Mouse (Mus musculus) ES-Bruce4 (cell line): Measurements from ENCODE around the gene Rnf141. TPM values are rescaled to one million over a fixed set of nuclear protein-coding genes. Genes with fewer than 3 reads are reported as not detected.
A peak's percentile ranks its signal among the peaks of the same experiment; 100 is the strongest.

Experiments
- H3K27ac ChIP-seq: 2 replicates; pipeline ENCODE4 v1.5.1; 2012; ENCODE audit warnings: low read length, inconsistent platforms; ENCODE audit not compliant: insufficient read depth
- H3K27me3 ChIP-seq: 2 replicates; pipeline ENCODE4 v1.6.1; 2012; ENCODE audit warnings: mild to moderate bottlenecking, low read length, inconsistent platforms; ENCODE audit not compliant: control insufficient read depth, poor library complexity, insufficient read depth, severe bottlenecking
- H3K36me3 ChIP-seq: 2 replicates; pipeline ENCODE4 v1.6.1; 2012; ENCODE audit warnings: inconsistent platforms, mild to moderate bottlenecking, low read length, moderate library complexity; ENCODE audit not compliant: control insufficient read depth, poor library complexity, insufficient read depth, severe bottlenecking
- H3K4me1 ChIP-seq: one replicate; pipeline ENCODE4 v1.8.1; 2011; ENCODE audit warnings: low read length; ENCODE audit not compliant: control insufficient read depth, insufficient read depth
- H3K4me3 ChIP-seq: 2 replicates; pipeline ENCODE4 v1.5.1; 2011; ENCODE audit warnings: low read depth, mild to moderate bottlenecking, low read length
- H3K9ac ChIP-seq: 2 replicates; pipeline ENCODE4 v1.6.1; 2012; ENCODE audit warnings: low read depth, mild to moderate bottlenecking, inconsistent platforms; ENCODE audit not compliant: poor library complexity, severe bottlenecking
- H3K9me3 ChIP-seq: replicated peaks from 2 replicates; pipeline ENCODE4 v1.6.1; 2012; ENCODE audit warnings: mild to moderate bottlenecking, low read length, inconsistent platforms; ENCODE audit not compliant: control insufficient read depth, poor library complexity, insufficient read depth, severe bottlenecking
- CTCF ChIP-seq: IDR thresholded peaks from one replicate; pipeline ENCODE4 v1.8.1; 2011; ENCODE audit warnings: low read depth, low read length
- EP300 ChIP-seq: IDR thresholded peaks from 2 replicates; pipeline ENCODE4 v1.6.1; 2011; ENCODE audit warnings: low read depth, low read length; ENCODE audit not compliant: insufficient read depth
- POLR2A ChIP-seq: IDR thresholded peaks from one replicate; pipeline ENCODE4 v1.8.1; 2011; ENCODE audit warnings: low read length; ENCODE audit not compliant: insufficient read depth
- polyA plus RNA-seq: library from polyadenylated mRNA; stranded (reverse); fragments of >200 nt; gene quantifications from 2 replicates; pipeline ENCODE4 v1.2.4, GENCODE M21; 2011; ENCODE audit warnings: low read depth; ENCODE audit not compliant: missing spikeins, insufficient read depth, insufficient read length

The Rnf141 gene
- polyA plus RNA-seq, 1 experiment: 43.0 TPM

GRCm38 (mm10) chr7:110781231-110781711, 63.0 kb downstream of the Rnf141 start:
- H3K36me3 ChIP-seq: no peaks in the 10 kb centered on the region
- H3K4me1 ChIP-seq: peaks cover 8% of the 10 kb centered on the region
- no peaks in the 10 kb centered on the region for H3K27me3 ChIP-seq
- no peak overlapping the region for H3K27ac ChIP-seq
- no peaks in the 10 kb centered on the region for H3K9me3 ChIP-seq
- no peak overlapping the region for H3K9ac ChIP-seq
- no peak overlapping the region for H3K4me3 ChIP-seq
- TF ChIP-seq EP300 (no peak), POLR2A (no peak), CTCF (no peak)

- H3K4me1 ChIP-seq: peaks cover 8% of the 10 kb centered on the region
- TF ChIP-seq CTCF: no peak
- no peak for TF ChIP-seq POLR2A
- TF ChIP-seq EP300: no peak
Observed at GRCm38 (mm10) chr7:110780520-110780919, 63.7 kb downstream of the Rnf141 start.

GRCm38 (mm10) chr7:110779605-110780111, 64.6 kb downstream of the Rnf141 start:
- Histone ChIP-seq H3K9me3 (no peaks in the 10 kb centered on the region), H3K4me1 (peaks cover 8% of the 10 kb centered on the region), H3K36me3 (no peaks in the 10 kb centered on the region), H3K4me3 (no peak overlapping the region), H3K9ac (no peak overlapping the region), H3K27ac (no peak overlapping the region), H3K27me3 (no peaks in the 10 kb centered on the region)
- no peak for TF ChIP-seq CTCF
- TF ChIP-seq EP300: no peak
- TF ChIP-seq POLR2A: no peak

More at GRCm38 (mm10) chr7:110780520-110780919, 63.7 kb downstream of the Rnf141 start:
- no peaks in the 10 kb centered on the region for H3K27me3 ChIP-seq
- H3K36me3 ChIP-seq: no peaks in the 10 kb centered on the region
- H3K9ac ChIP-seq: no peak overlapping the region
- H3K27ac ChIP-seq: no peak overlapping the region
- no peak overlapping the region for H3K4me3 ChIP-seq
- no peaks in the 10 kb centered on the region for H3K9me3 ChIP-seq

DNA sequence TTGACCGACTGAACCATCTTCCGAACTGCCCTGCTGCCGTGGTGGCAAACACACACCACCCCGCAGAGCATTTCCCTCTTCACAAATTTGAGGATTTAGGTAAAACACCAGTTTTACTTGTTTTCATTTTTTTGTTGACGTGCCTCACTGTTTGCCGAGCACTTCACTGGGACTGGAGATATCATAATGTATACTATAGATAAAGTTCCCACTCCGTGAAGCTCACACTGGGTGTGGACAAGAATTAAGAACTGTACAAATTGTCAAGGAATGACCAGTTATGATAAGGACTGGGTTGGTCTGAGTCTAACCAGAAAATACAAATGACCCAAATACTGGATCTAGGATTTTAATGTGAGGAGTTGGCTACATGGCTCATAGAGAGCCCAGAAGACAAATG, 65.3 kb downstream of the Rnf141 start:
- Histone ChIP-seq H3K9ac (no peak overlapping the region), H3K27me3 (no peaks in the 10 kb centered on the region), H3K4me1 (peaks cover 8% of the 10 kb centered on the region), H3K9me3 (no peaks in the 10 kb centered on the region), H3K4me3 (no peak overlapping the region), H3K27ac (no peak overlapping the region), H3K36me3 (no peaks in the 10 kb centered on the region)
- TF ChIP-seq CTCF (no peak), EP300 (no peak), POLR2A (no peak)

GRCm38 (mm10) chr7:110777146-110778001, 66.9 kb downstream of the Rnf141 start:
- Histone ChIP-seq H3K27me3 (no peaks in the 10 kb centered on the region), H3K9ac (no peak overlapping the region), H3K4me3 (0 out of 2 replicates have a peak overlapping the region, but pooled peaks have one; percentile 6), H3K4me1 (peaks cover 8% of the 10 kb centered on the region), H3K36me3 (no peaks in the 10 kb centered on the region), H3K9me3 (no peaks in the 10 kb centered on the region), H3K27ac (no peak overlapping the region)
- TF ChIP-seq EP300 (no peak), CTCF (no peak), POLR2A (no peak)

DNA sequence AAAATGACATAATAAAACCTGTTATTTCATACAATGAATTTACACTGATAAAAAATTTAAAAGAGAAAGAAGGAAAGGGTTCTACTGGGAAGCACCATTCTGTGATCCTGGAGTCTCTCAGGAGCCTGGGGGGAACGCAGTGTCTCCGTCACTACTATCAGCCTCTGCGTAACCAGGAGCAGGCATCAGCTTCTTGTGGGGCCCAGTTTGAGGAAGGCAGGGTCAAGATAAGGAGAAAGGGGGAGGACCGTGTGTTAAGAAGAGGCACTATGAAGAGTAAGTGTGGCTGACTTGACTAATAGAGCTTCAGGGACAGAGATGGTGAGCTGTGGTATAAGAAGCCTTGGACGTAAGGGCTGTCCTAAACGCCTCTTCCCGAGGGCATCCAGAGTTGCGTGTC, 69.6 kb downstream of the Rnf141 start:
- H3K4me1 ChIP-seq: peaks cover 8% of the 10 kb centered on the region
- TF ChIP-seq CTCF: no peak
- no peak for TF ChIP-seq EP300
- no peak for TF ChIP-seq POLR2A
- no peaks in the 10 kb centered on the region for H3K27me3 ChIP-seq
- no peak overlapping the region for H3K4me3 ChIP-seq
- no peaks in the 10 kb centered on the region for H3K9me3 ChIP-seq
- H3K9ac ChIP-seq: no peak overlapping the region
- H3K36me3 ChIP-seq: no peaks in the 10 kb centered on the region
- H3K27ac ChIP-seq: no peak overlapping the region
